Mouse (Mus musculus) ES-Bruce4 (cell line): Measurements from ENCODE around the gene Kcnq1.

Source experiments
- CTCF ChIP-seq: IDR thresholded peaks from one replicate; pipeline ENCODE4 v1.8.1; 2011; ENCODE audit warnings: low read depth, low read length
- EP300 ChIP-seq: IDR thresholded peaks from 2 replicates; pipeline ENCODE4 v1.6.1; 2011; ENCODE audit warnings: low read depth, low read length; ENCODE audit not compliant: insufficient read depth
- POLR2A ChIP-seq: IDR thresholded peaks from one replicate; pipeline ENCODE4 v1.8.1; 2011; ENCODE audit warnings: low read length; ENCODE audit not compliant: insufficient read depth

DNA sequence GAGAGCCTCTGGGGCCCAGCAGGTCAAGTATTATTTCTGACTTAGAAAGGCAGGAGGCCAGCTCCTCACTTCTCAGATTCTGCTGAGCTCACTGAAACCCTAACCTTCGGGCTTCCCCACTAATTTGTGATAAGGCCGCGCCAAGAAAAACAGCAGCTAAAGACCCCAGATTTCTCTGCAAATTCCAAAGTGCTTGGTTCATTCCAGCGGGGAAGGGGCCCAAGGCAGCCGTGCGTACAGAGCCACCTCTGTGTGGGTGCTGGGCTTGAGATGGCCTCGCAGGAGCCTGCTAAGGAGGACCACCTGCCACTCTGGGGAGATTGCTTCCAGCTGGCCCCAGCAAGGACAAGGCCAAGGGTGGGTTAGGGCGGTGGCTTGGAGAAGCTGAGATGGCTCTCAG, 214.2 kb downstream of the Kcnq1 start:
- no peak for TF ChIP-seq CTCF
- TF ChIP-seq EP300 = no peak
- no peak for TF ChIP-seq POLR2A
